Mouse (Mus musculus) intestine, embryonic 15.5 days (tissue): ENCODE results near the gene Zfp383. TPM values are rescaled to one million over a fixed set of nuclear protein-coding genes. Genes with fewer than 3 reads are reported as not detected.

Experiments used
- ATAC-seq: fragments of 200-750 bp; cut with Nextera tagmentation; 2 replicates; pipeline ENCODE4 v1.8.0; 2017; ENCODE audit warnings: moderate TSS enrichment, moderate library complexity
- H3K27ac ChIP-seq: fragments of 300-500 bp; sonication (generic); 2 replicates; pipeline ENCODE4 v1.5.1; 2015; ENCODE audit warnings: mild to moderate bottlenecking, inconsistent platforms
- H3K27me3 ChIP-seq: fragments of 300-500 bp; sonication (generic); replicated peaks from 2 replicates; pipeline ENCODE4 v1.6.1; 2015; ENCODE audit warnings: inconsistent platforms
- H3K36me3 ChIP-seq: fragments of 300-500 bp; sonication (generic); 2 replicates; pipeline ENCODE4 v1.6.1; 2015; ENCODE audit warnings: inconsistent platforms
- H3K4me1 ChIP-seq: fragments of 300-500 bp; sonication (generic); replicated peaks from 2 replicates; pipeline ENCODE4 v1.6.1; 2015; ENCODE audit warnings: inconsistent platforms
- H3K4me2 ChIP-seq: fragments of 300-500 bp; sonication (generic); replicated peaks from 2 replicates; pipeline ENCODE4 v1.6.1; 2015; ENCODE audit warnings: mild to moderate bottlenecking, inconsistent platforms
- H3K4me3 ChIP-seq: fragments of 300-500 bp; sonication (generic); replicated peaks from 2 replicates; pipeline ENCODE4 v1.5.1; 2015; ENCODE audit warnings: inconsistent platforms
- H3K9ac ChIP-seq: fragments of 300-500 bp; sonication (generic); 2 replicates; pipeline ENCODE4 v1.6.1; 2015; ENCODE audit warnings: inconsistent platforms
- H3K9me3 ChIP-seq: fragments of 300-500 bp; sonication (generic); 2 replicates; pipeline ENCODE4 v1.6.1; 2016; ENCODE audit warnings: inconsistent platforms
- WGBS: fragments of 180-500 bp; shearing (Covaris S2); methylation state at CpG from one replicate; pipeline ENCODE4 v1.1.7; 2015; 5-methylcytosine and 5-hydroxymethylcytosine counted together
- polyA plus RNA-seq: library from polyadenylated mRNA; unstranded; fragments of >200 nt; fragmentation: Nextera tagmentation; extraction: Ambion mirVana; gene quantifications from 2 replicates; pipeline ENCODE4 v1.2.1, GENCODE M21; 2015

Zfp383 gene
- polyA plus RNA-seq, 1 experiment from 2014 or later = 3.6 TPM

DNA sequence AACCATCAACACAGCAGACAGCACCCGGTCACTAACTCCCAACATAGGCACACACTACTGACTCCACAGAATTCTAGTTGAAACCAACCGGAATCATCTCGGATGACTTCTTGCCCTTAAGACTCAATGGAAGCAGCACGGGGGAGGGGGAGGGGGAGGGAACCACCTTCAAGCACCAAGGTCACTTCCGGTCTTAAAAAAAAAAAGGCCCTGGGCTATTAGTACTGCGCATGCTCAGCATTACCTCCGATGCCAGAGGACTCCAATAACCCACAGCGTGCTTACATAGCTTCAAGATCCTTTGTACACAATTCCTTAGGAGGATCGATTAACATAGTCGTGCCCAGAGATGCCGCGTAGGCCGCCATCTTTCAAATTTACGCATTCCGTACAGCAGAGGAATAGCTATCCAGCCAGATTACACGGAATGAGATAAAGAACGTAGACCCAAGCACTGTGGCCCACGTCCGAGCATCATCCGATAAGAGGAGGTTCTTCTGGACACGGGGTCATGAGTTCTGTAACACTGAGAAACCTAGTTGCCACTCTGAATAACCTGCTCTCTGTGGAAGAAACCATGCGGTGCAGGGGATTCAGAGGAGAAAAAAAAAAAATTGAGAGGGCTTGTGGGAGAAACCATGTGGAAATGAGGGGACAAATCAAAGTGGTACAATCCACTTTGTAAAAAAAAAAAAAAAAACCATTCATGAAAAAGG is 1.9 kb upstream of the Zfp383 start, which contains the start of gene Zfp27:
Zfp27 (minus strand) TSS at position 607 of the 716 bp plus-strand sequence.
- Histone ChIP-seq H3K27me3 (no peaks in the 10 kb centered on the region), H3K36me3 (no peaks in the 10 kb centered on the region), H3K4me2 (peak within 1 kb of the TSS; percentile 68), H3K4me1 (0 out of 2 replicates have a peak, but pooled peaks cover 4% of the 10 kb centered on the region), H3K9me3 (no peaks in the 10 kb centered on the region), H3K27ac (peak within 1 kb of the TSS; percentile 96), H3K4me3 (peak within 1 kb of the TSS; percentile 47), H3K9ac (peak within 1 kb of the TSS; percentile 56)
- under 1% methylated on average over 22 of the region's 22 CpGs for WGBS
- peak; percentile 89 for ATAC-seq

DNA sequence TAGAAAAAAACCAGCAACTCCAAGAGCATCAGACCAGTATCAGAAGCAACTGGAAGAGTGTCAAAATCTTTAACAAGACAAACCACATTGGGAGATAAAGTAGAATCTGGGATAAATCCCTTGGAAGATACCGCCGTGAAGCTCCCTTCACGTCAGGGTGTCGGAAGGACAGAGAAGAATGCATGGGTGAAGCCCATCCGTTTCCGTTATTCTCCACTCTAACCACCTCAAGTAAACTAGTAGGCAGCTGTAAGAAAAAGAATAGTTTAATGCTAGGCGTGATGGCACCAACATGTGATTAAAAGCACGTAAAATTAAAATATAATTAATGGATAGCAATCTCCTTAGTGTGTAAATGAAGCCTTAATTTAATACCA is 1.4 kb upstream of the Zfp383 start:
- Histone ChIP-seq H3K27ac (peak overlapping the region; percentile 96), H3K36me3 (no peaks in the 10 kb centered on the region), H3K4me1 (0 out of 2 replicates have a peak, but pooled peaks cover 4% of the 10 kb centered on the region), H3K4me3 (peak overlapping the region; percentile 47), H3K9me3 (no peaks in the 10 kb centered on the region), H3K9ac (peak overlapping the region; percentile 56; the same call in 1 of the 2 replicates), H3K4me2 (peak overlapping the region; percentile 68), H3K27me3 (no peaks in the 10 kb centered on the region)
- WGBS = 26% methylated on average over 8 of the region's 8 CpGs
- no peak for ATAC-seq

DNA sequence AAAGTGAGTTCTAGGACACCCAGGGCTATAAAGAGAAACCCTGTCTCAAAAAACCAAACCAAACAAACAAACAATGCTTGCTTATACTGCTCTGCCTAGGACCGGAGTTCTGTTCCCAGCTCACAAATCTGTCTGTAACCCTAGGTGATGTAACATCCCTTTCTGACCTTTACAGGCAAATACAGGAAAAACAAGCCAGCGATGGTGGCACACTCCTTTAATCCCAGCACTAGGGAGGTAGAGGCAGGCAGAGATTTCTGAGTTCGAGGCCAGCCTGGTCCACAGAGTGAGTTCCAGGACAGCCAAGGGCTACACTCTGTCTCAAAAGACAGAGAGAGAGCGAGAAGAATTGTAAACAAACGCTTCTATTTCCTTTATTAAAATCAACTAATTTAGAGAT is 817 bp upstream of the Zfp383 start:
- no peak overlapping the region for H3K9ac ChIP-seq
- H3K27me3 ChIP-seq = no peaks in the 10 kb centered on the region
- H3K9me3 ChIP-seq = no peaks in the 10 kb centered on the region
- no peaks in the 10 kb centered on the region for H3K36me3 ChIP-seq
- H3K4me3 ChIP-seq = no peak overlapping the region
- H3K4me2 ChIP-seq = peak overlapping the region; percentile 68; the same call in 1 of the 2 replicates
- WGBS = 86% methylated on average over 5 of the region's 5 CpGs
- no peak for ATAC-seq
- H3K4me1 ChIP-seq = 0 out of 2 replicates have a peak, but pooled peaks cover 4% of the 10 kb centered on the region
- no peak overlapping the region for H3K27ac ChIP-seq

DNA sequence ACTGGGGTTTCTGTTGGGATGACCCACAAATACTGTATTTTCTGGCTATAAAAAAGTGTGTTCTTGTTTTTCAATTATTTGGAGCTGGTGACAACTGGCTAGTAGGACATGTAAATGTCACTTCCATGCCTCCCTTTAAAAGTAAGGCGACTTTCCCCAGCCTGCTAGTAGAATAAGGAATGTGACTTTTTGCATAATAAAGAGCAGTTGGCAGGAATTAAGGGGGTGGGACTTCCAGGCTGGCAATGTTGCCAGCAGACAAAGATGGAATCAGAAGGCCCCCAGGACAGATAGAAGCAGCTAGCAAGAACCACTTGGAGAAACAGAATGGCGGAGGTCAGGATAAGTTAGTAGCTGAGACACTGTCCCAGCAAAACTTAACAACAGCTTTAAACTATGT is 2.2 kb downstream of the Zfp383 start:
- Histone ChIP-seq H3K9ac (no peak overlapping the region), H3K4me2 (no peak overlapping the region), H3K27ac (no peak overlapping the region), H3K4me1 (0 out of 2 replicates have a peak, but pooled peaks cover 4% of the 10 kb centered on the region), H3K4me3 (no peak overlapping the region), H3K36me3 (peaks cover 15% of the 10 kb centered on the region), H3K9me3 (no peaks in the 10 kb centered on the region), H3K27me3 (no peaks in the 10 kb centered on the region)
- ATAC-seq = no peak
- WGBS = 80% methylated on average over 2 of the region's 2 CpGs

DNA sequence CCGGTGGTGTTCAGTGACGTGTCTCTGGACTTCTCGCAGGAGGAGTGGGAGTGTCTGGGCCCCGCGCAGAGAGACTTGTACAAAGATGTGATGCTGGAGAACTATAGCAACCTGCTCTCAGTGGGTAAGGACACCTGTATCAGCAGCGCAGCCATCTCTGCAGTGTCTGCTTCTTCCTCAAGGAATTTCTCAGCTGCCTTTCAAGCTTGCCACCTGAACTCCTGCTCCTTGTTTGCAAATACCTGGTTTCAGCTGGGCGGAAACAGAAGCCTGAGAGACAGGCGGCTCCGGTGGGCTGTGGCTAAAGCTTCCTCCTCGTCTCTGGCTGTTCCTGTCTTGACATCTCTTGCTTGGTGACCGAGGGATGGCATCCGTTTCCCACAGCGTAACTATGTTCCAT is 4.1 kb downstream of the Zfp383 start:
- no peak for ATAC-seq
- no peak overlapping the region for H3K27ac ChIP-seq
- no peaks in the 10 kb centered on the region for H3K9me3 ChIP-seq
- no peak overlapping the region for H3K9ac ChIP-seq
- H3K4me2 ChIP-seq = no peak overlapping the region
- 0 out of 2 replicates have a peak, but pooled peaks cover 4% of the 10 kb centered on the region for H3K4me1 ChIP-seq
- WGBS = 93% methylated on average over 13 of the region's 13 CpGs
- H3K36me3 ChIP-seq = peaks cover 21% of the 10 kb centered on the region
- no peaks in the 10 kb centered on the region for H3K27me3 ChIP-seq
- H3K4me3 ChIP-seq = no peak overlapping the region

DNA sequence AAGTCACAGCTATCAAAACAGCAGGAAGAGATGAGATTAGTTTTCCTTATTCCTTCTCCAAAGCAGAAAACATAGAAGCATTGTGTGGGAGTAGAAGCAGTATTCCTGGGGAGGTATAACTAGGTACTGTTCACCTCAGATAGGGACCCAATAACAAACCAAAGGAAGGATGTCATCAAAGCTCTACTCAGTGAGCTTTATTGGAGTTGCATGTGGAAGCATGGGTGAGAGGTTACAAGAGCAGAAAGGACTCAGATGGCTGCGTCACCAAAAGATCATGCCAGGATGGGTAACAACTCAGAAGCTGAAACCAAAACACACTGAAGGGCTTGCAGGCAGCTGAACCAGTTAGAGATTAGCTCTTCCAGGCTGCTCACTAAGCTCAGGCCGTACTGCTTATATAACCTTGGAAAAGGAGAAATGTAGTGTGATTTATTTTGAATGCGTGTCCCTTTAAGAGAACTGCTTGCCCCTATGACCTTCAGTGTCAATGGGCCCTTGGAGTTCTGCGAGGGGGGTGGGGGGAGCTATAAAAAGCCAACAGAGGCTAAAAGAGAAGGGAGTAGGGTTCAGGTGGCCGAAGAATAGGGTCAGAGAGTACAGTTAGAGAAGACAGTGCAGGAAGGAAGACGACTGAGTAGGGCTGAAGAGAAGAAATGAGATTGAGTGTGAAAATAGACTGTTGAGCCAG is 9.5 kb downstream of the Zfp383 start:
- H3K9me3 ChIP-seq = no peaks in the 10 kb centered on the region
- ATAC-seq = no peak
- peaks cover 21% of the 10 kb centered on the region for H3K36me3 ChIP-seq
- H3K27me3 ChIP-seq = no peaks in the 10 kb centered on the region
- WGBS = 48% methylated on average over 6 of the region's 6 CpGs
- H3K4me2 ChIP-seq = no peak overlapping the region
- no peak overlapping the region for H3K9ac ChIP-seq
- H3K4me1 ChIP-seq = no peaks in the 10 kb centered on the region
- H3K4me3 ChIP-seq = no peak overlapping the region
- no peak overlapping the region for H3K27ac ChIP-seq

DNA sequence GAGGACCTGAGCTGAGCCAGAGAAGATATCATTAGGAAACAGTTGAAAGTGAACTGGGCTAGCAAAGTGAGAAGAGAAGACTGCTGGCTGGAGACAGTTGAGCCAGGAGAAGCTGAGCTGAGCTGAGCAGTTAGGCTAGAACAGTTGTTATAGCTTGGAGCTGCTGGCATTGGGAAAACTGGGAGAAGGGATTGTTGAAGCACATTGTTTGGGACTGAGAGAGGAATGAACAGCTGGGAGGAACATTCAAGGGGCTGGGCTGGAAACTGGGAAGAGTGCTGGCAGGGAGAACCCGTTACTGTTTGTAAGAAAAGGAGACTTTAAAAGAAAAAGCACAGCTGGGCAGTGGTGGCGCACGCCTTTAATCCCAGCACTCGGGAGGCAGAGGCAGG is 10.0 kb downstream of the Zfp383 start:
- peaks cover 21% of the 10 kb centered on the region for H3K36me3 ChIP-seq
- H3K27ac ChIP-seq = no peak overlapping the region
- no peak for ATAC-seq

DNA sequence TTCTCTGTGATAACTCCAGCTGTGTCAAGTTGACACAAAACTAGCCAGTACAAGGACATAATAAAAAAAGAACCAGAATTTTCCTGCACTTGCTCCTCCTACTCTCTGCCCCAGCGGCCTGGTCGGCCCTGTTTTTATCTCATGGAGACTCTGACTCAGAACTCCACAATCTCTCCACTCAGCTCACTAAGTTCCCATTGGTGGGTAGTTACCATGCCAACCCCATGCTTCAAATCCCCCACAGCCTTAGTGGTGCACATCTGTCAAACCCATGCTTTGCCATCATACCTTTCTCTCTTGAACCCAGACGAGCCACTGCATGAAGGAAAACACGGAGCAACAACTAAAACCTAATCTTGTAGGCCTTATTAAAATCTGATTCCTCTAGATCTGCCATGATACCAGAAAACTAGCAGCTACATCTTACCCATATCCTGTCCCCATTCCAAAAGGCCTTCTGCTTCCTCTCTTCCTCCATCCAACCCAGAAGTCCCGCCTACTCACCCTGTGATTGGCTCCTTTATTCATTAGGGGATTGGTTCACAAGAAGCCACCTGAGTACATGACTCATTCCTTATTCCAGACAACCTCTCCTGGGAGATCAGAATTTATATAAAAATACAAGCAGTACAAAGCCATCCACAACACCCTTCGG is 13.5 kb downstream of the Zfp383 start:
- no peak overlapping the region for H3K4me3 ChIP-seq
- H3K9me3 ChIP-seq = no peaks in the 10 kb centered on the region
- 76% methylated on average over 6 of the region's 6 CpGs for WGBS
- H3K9ac ChIP-seq = no peak overlapping the region
- H3K4me1 ChIP-seq = no peaks in the 10 kb centered on the region
- no peak overlapping the region for H3K4me2 ChIP-seq
- no peak for ATAC-seq
- no peaks in the 10 kb centered on the region for H3K36me3 ChIP-seq
- H3K27ac ChIP-seq = no peak overlapping the region
- H3K27me3 ChIP-seq = no peaks in the 10 kb centered on the region

More for the DNA sequence above, 10.0 kb downstream of the Zfp383 start:
- Histone ChIP-seq H3K4me3 (no peak overlapping the region), H3K4me2 (no peak overlapping the region), H3K9me3 (no peaks in the 10 kb centered on the region), H3K27me3 (no peaks in the 10 kb centered on the region), H3K4me1 (no peaks in the 10 kb centered on the region), H3K9ac (no peak overlapping the region)
- 87% methylated on average over 4 of the region's 4 CpGs for WGBS

DNA sequence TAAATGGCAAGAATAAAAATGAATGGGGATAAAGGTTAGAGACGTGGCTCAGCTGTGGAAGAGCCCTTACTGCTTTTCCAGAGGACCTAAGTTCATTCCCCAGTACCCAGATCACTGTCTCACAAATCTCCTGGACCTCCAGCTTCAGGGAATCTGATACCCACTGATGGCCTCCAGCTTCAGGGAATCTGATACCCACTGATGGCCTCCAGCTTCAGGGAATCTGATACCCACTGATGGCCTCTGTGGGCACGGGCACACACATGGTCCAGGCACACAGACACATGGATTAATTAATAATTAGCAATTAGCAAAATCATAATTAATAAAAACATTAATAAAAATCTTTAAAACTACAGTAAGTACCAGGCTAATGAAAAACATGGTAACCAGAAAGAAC is 14.8 kb downstream of the Zfp383 start:
- H3K4me2 ChIP-seq = no peak overlapping the region
- no peaks in the 10 kb centered on the region for H3K9me3 ChIP-seq
- H3K4me1 ChIP-seq = no peaks in the 10 kb centered on the region
- 72% methylated on average over 2 of the region's 2 CpGs for WGBS
- H3K9ac ChIP-seq = no peak overlapping the region
- H3K27me3 ChIP-seq = no peaks in the 10 kb centered on the region
- no peak for ATAC-seq
- no peak overlapping the region for H3K27ac ChIP-seq
- H3K4me3 ChIP-seq = no peak overlapping the region
- no peaks in the 10 kb centered on the region for H3K36me3 ChIP-seq

DNA sequence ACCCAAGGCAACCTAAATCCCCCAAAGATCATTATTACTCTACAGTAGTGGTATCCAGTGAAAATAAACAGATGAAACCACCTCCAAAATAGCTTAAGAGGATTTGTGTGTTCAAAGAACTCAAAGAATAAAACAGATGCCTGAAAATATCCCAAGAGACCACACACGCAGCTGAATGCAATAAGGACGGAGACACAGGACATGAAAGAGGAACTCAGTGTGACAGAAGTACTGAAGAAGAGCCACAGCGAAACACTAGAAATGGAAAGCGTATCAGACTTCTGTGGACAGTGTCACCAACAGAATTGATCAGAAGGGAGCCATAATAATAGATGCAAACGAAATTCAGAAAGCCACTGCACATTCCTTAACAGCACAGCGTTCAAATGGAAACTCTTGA is 30.8 kb downstream of the Zfp383 start:
- no peak overlapping the region for H3K27ac ChIP-seq
- H3K9me3 ChIP-seq = no peaks in the 10 kb centered on the region
- ATAC-seq = no peak
- H3K4me2 ChIP-seq = no peak overlapping the region
- H3K36me3 ChIP-seq = peaks cover 30% of the 10 kb centered on the region
- H3K4me1 ChIP-seq = no peaks in the 10 kb centered on the region
- no peak overlapping the region for H3K4me3 ChIP-seq
- WGBS = 90% methylated on average over 6 of the region's 6 CpGs
- no peaks in the 10 kb centered on the region for H3K27me3 ChIP-seq
- no peak overlapping the region for H3K9ac ChIP-seq

DNA sequence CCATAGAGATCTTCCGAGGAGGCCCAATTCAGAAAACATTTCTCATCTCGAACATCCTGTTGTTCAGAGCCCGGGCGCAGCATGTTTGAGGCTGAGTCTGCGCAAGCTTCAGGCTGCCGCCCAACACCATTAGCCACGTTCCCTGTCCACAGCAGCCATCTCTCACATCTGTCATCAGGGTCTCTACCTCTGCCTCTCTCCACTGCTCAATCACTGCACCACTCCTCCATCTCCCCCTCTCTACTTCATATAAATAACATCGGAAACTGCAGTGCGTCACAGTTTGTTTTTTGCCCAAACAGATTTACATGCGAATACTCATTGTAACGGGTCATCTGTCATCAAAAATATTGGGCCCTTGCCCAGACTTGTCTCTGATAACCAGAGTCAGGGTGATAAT is 33.0 kb downstream of the Zfp383 start:
- Histone ChIP-seq H3K4me1 (no peaks in the 10 kb centered on the region), H3K4me2 (no peak overlapping the region), H3K36me3 (0 out of 2 replicates have a peak, but pooled peaks cover 12% of the 10 kb centered on the region), H3K4me3 (no peak overlapping the region), H3K27me3 (no peaks in the 10 kb centered on the region), H3K27ac (no peak overlapping the region), H3K9me3 (no peaks in the 10 kb centered on the region), H3K9ac (no peak overlapping the region)
- 87% methylated on average over 11 of the region's 11 CpGs for WGBS
- no peak for ATAC-seq

DNA sequence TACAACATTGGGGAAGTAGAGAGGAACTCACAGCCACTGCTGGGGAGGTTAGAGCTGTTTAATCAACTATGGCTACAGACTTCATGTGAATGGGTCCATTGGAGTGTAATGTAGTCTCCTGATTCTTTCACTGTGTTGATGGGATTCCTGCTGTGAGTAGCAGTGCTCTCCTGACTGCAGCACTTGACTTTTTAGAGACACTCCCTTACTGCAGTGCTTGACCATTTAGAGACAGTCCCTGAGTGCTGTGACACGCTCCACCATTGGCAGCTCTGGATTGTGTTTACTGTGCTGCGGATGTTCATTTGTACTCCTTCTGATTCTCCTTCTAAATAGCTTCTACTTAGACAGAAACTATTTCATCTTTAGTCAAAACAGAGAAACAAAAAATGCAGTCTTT is 34.7 kb downstream of the Zfp383 start:
- H3K4me1 ChIP-seq = no peaks in the 10 kb centered on the region
- WGBS = 43% methylated on average over 2 of the region's 2 CpGs
- H3K4me2 ChIP-seq = no peak overlapping the region
- ATAC-seq = no peak
- 0 out of 2 replicates have a peak, but pooled peaks cover 9% of the 10 kb centered on the region for H3K36me3 ChIP-seq
- no peak overlapping the region for H3K9ac ChIP-seq
- H3K9me3 ChIP-seq = no peaks in the 10 kb centered on the region
- no peak overlapping the region for H3K27ac ChIP-seq
- no peaks in the 10 kb centered on the region for H3K27me3 ChIP-seq
- H3K4me3 ChIP-seq = no peak overlapping the region
